Mouse (Mus musculus) left cerebral cortex, adult 8-10 months (tissue): ENCODE measurements around the gene Dck. TPM values are rescaled to one million over a fixed set of nuclear protein-coding genes. Genes with fewer than 3 reads are reported as not detected.
"Not testable (repeated sequence)": the region's sequence is repeated elsewhere in the genome, so short reads cannot be mapped to it uniquely, and the experiment has no call there.

Source experiments
- DNase-seq, 2 experiments: peaks; one replicate each; pipeline ENCODE4 v3.0.0; 2022; ENCODE audit warnings: low spot score in 2 of 2
- total RNA-seq, 4 experiments: library from RNA; stranded (reverse); gene quantifications; 2 replicates each; pipeline ENCODE4 v1.2.4; 2022

The Dck gene
- 10 to 100 TPM; 14.5 to 15.2 (median 14.7) TPM for total RNA-seq

DNA sequence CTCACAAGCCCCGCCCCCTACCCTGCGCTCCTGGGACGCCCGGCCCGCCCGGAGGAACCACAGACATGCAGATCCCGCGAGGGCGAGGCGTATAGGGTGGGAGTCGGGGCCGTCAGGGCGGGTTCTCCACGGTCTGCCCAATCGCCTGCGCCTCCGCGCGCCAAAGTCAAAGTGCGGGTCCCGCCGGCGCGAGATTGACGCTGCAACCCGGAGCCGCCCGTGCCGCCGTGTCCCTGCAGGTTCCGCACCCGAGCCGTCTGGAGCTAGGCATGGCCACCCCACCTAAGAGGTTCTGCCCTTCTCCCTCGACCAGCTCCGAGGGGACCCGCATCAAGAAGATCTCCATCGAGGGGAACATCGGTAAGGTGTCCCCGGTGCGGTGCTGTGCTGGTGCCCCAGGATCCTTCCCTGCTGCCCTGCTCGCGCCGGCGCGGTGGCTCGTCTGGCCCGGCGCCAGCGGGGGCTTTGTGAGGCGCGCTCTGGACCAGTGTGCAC lies at the start of gene Dck:
TSS of gene Dck (plus strand) at position 10 of the 495 bp plus-strand sequence.
- DNase-seq, result peak; percentile 85 to 97

- DNase-seq, result no peak
Measured at GRCm38 (mm10) chr5:88716983-88717382, 47.8 kb upstream of the Dck start.

DNA sequence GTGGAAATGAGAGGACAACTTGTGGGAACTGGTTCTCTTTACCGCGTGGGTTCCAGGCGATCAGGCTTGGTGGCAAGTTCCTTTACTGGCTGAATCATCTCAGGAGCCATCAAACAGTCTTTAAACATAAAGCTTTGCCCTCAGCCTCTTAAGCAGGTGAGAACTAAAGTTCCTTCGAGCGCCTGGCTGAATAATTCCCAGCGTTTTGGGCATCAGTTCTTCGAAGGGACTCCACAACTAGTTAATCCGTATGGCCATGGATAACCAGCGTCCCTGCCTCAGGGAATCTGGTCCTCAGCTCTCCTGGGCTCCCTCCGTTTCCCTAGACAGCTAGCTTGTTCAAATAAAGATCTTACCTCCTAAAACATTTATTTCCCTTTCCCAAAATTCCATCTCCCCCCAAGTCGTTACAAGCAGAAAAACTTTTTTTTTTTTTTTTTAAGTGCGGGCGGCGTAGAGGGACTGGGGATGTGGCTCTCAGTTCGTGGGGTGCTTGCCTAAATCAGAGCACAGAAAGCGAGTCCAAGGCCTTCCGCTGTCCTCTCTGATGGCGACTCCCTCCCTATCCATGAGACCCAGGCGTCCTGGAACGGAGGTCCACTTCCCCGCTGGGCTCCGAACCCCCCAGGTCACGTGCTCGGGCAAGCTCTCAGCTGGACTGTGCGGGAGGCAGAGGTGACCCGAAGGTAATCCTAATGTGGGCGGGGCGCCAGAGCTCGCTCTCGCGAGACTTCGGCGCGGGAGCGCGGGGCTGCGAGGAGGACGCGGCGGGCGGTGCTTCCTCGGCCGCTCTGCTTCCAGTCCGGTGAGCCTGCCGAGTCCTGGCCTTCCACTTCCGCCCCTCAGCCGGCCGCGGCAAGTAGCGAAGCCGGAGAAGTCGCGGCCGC lies 44.4 kb upstream of the Dck start, which contains the start of gene Mob1b:
TSS of gene Mob1b (plus strand) at position 740 of the 887 bp plus-strand sequence.
- DNase-seq, result peak; percentile 91 to 96

- DNase-seq, result peak in 1 of 2 experiments; percentile 12
Measured at GRCm38 (mm10) chr5:88721003-88721475, 43.8 kb upstream of the Dck start.

GRCm38 (mm10) chr5:88721565-88722212 lies 43.1 kb upstream of the Dck start:
- DNase-seq, result peak in 1 of 2 experiments; percentile 15

DNA sequence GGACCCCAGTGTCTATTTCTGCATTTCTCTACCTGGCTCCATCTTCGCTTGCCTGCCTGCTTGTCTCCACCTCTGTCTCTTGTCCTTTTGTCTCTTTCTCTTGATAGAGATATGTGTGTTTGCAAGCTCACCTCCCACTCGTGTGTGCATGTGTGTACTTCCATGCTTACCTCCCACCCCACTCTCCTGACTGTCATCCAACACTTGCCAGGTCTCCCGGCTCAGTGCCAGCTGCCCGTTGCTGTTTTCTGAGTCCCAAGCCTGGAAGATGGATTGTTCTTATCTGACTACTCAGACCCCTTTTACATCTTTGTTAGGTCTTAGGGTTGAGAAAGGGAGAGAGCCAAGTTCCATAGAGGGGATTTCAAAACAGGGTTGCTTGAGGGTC lies 42.6 kb upstream of the Dck start:
- peak in 1 of 2 experiments; percentile 20 for DNase-seq

- no peak for DNase-seq
Measured at GRCm38 (mm10) chr5:88724030-88724429, 40.8 kb upstream of the Dck start.

GRCm38 (mm10) chr5:88727593-88728144 lies 37.1 kb upstream of the Dck start:
- DNase-seq, result no peak

GRCm38 (mm10) chr5:88734786-88735185 lies 30.0 kb upstream of the Dck start:
- no peak for DNase-seq

GRCm38 (mm10) chr5:88741065-88741464 lies 23.7 kb upstream of the Dck start:
- not testable (repeated sequence) for DNase-seq

DNA sequence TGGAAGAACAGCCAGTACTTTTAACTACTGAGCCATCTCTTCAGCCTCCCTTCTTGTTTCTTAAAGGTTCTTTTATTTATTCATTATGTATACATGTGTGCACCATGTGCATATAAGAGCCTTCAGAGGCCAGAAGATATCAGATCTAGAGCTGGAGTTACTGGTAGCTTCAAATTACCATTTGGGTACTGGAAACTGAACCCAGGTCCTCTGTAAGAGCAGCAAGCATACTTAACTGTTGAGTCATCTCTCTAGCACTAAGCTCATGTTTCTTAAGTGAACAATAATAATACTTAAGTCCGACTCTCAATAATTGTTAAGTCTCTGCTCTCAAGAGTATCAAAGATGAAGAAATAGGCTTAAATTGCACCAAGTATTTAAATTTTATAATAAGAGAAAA lies 17.0 kb upstream of the Dck start:
- DNase-seq, result no peak

DNA sequence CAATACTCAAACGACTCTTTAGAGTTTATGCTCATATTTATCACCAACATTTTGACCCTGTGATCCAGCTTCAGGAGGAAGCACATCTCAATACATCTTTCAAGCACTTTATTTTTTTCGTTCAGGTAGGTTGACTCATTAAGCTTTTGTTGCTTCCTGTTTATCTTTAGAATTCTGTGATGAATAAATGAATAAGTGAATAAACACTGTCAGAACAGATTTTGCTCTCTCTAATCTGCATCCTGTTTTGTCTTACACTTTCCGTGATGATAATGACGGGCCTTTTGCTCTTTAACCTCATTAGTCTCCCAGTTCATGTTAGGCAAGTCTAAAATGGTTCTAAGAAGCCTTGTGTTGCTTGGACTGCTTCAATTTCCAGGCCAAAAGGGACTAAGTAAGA lies 11.6 kb upstream of the Dck start:
- no peak for DNase-seq

DNA sequence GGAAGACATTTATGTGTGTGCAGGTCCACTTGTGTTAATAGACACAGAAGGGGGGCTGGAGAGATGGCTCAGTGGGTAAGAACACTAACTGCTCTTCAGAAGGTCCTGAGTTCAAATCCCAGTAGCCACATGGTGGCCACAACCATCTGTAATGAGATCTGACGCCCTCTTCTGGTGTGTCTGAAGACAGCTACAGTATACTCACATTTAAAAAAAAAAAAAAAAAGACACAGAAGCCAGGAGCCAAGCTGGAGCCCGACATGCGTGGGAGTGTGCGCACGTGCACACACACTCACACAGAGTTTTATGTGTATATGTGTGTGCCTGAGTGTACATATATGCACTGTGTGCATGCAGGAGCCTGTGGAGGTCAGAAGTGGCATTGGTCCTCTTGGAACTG lies 2.2 kb upstream of the Dck start:
- DNase-seq, result no peak

GRCm38 (mm10) chr5:88764430-88764986 lies 288 bp upstream of the Dck start:
- no peak for DNase-seq

DNA sequence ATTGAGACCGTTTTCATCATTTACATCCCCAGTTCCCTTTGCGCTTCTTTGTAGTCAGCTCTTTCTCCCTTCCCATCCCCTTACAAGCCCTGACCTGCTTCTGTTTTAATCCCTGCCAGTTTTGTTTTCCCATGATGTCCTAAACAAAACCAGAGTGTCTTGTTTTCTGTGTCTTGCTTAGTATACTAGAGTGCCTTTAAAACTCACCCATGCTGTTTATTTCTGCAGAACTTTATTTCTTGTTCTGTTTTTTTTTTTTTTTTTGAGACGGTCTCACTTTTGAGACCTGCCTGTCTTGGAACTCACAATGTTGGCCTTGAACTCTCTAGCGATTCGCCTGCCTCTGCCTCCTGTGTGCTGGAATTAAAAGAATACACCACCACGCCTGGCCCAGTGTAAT lies 791 bp downstream of the Dck start:
- no peak for DNase-seq

- no peak for DNase-seq
Measured at GRCm38 (mm10) chr5:88766121-88766520, 1.3 kb downstream of the Dck start.

- DNase-seq, result no peak
Measured at GRCm38 (mm10) chr5:88766863-88767262, 2.1 kb downstream of the Dck start.

GRCm38 (mm10) chr5:88768201-88768600 lies 3.4 kb downstream of the Dck start:
- DNase-seq, result no peak

DNA sequence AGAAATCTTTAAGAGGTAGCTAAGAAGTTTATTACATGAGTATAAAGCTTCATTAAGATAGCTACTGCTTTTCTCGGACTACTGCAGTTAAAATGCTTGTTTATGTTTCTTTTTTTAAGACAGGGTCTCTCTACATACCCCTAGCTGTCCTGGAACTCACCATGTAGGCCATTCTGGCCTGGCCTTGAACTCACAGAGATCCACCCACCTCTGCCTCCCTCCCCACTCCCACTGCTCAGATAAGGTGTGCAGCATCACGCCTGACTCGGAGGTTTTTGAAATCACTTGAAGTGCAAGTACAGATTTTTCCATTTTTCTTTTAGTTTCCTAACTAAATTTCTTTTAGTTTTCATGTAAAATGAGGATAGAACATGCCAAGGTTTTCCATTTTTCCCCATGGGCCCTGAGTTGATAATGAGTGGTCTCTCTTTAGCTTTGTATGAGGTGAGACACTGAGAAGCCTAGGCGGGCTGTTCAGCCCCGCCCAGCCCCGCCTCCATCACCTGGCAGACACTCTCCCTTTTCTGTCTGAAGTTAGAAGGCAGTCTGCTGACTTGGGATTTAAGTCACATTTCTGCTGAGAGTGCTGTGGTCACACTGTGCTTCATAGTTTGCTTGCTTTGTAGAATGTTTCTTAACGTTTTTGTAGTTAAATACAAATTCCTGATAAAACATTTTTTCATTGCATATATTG lies 17.4 kb downstream of the Dck start:
- no peak for DNase-seq

- DNase-seq, result no peak
Measured at GRCm38 (mm10) chr5:88785059-88785458, 20.3 kb downstream of the Dck start.

DNA sequence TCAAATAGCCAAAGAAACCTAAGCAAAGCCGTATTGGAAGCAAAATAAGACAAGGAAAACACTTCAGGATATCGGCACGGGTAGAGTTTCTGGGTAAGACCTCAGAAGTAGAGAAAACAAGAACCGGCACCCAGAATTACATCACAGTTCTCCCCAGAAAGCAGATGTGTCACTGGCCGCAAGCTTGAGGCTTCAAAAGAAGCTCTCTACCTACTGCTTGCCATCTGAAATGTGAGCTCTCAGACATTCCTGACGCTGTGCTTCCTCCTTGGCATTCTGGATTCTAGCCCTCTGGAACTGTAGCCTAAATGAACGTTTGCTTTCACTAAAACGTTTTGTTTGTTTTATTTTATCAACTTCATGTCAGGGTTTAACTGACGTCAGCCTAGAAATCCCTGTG lies 25.9 kb downstream of the Dck start:
- DNase-seq, result no peak
